Mouse (Mus musculus) cortical plate, adult 2 months (tissue): ENCODE measurements around the gene Olfr539.

Experiments
- CTCF ChIP-seq: fragments of 200-500 bp; IDR thresholded peaks from 2 replicates; pipeline ENCODE4 v1.5.1; 2011; ENCODE audit warnings: mild to moderate bottlenecking, control low read depth, low read length; ENCODE audit not compliant: insufficient read depth; ENCODE audit errors: extremely low read depth
- POLR2A ChIP-seq: fragments of 200-500 bp; IDR thresholded peaks from 2 replicates; pipeline ENCODE4 v1.6.1; 2011; ENCODE audit warnings: mild to moderate bottlenecking, low read length, control low read depth; ENCODE audit not compliant: insufficient read depth; ENCODE audit errors: extremely low read depth

GRCm38 (mm10) chr7:140646152-140646551 lies 13.6 kb upstream of the Olfr539 start, which contains the start of gene Olfr53:
- TF ChIP-seq POLR2A, result no peak
- TF ChIP-seq CTCF, result no peak
